Mouse (Mus musculus): ENCODE results near the gene Rassf4. TPM values are rescaled to one million over a fixed set of nuclear protein-coding genes. Genes with fewer than 3 reads are reported as not detected.

Rassf4 gene
- total and polyA plus RNA-seq, 2 experiments, result 2.2 to 3.1 TPM

DNA sequence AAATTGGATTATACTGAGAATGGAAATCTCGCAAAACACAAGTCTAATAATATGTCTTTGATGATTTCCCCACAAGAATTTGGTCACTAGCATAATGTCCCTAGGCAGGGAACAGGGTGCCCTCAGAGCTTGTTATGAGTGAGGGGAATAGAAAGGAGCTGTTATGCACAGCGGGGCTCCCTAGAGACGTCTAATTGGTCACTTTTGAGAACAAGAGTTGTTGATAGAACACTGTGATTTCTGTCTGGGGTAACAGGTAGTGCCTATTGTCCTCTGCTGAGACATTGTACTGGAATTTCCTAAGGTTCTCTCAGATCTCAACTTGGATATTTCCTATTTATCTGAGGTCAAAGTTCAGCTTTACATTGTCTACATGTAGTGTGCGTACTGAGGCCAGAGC is 89.7 kb downstream of the Rassf4 start, which contains the start of gene Olfr215:
Gene Olfr215, minus strand, starts transcription at position 101 of the 400 bp plus-strand sequence.
- 78% methylated on average over 4 of the region's 4 CpGs for WGBS
- no peaks in the 10 kb centered on the region for H3K4me1 ChIP-seq (ENCODE audit: control insufficient read depth, insufficient read depth, low read length)
- no peak for TF ChIP-seq CTCF (IDR thresholded peaks at IDR 0.05; ENCODE audit: low read depth, low read length)
- no peak for TF ChIP-seq POLR2A (IDR thresholded peaks at IDR 0.05; ENCODE audit: extremely low read depth, insufficient read depth, low read length)
- no peak within 1 kb of the TSS for H3K4me3 ChIP-seq (ENCODE audit: insufficient read depth, low read depth, low read length)
- no peak within 1 kb of the TSS for H3K27ac ChIP-seq (replicated peaks; ENCODE audit: insufficient read depth, low read depth, low read length)
- no peak for DNase-seq (ENCODE audit: extremely low read depth, low read depth, low spot score)
- H3K36me3 ChIP-seq (ENCODE audit: control insufficient read depth, insufficient read depth, low read length), result no peaks in the 10 kb centered on the region
- H3K79me2 ChIP-seq (ENCODE audit: control insufficient read depth, insufficient read depth, low read length), result no peaks in the 10 kb centered on the region
- no peaks in the 10 kb centered on the region for H3K27me3 ChIP-seq (ENCODE audit: control insufficient read depth, insufficient read depth, low read length)
- H3K9ac ChIP-seq (ENCODE audit: low read depth, low read length), result no peak within 1 kb of the TSS

Other genes starting within 250 kb of the Rassf4 start
- gene Alox5, start 212.8 kb downstream of the Rassf4 start, total RNA-seq (2014; rRNA removed), result under 0.01 and 0.09 TPM in 2 replicates
- 0.07 TPM in 1 of 2 replicates, not detected in the other for gene Alox5, start 212.8 kb downstream of the Rassf4 start, polyA plus RNA-seq (2012; rRNA removed)
- gene Olfr211, start 184.9 kb downstream of the Rassf4 start, total RNA-seq (2014; rRNA removed), result not detected in 2 replicates
- gene Olfr211, start 184.9 kb downstream of the Rassf4 start, polyA plus RNA-seq (2012; rRNA removed), result not detected in 2 replicates
- not detected in 2 replicates for gene Olfr212, start 167.4 kb downstream of the Rassf4 start, total RNA-seq (2014; rRNA removed)
- gene Olfr212, start 167.4 kb downstream of the Rassf4 start, polyA plus RNA-seq (2012; rRNA removed), result not detected in 2 replicates
- gene Olfr213, start 135.5 kb downstream of the Rassf4 start, total RNA-seq (2014; rRNA removed), result not detected in 2 replicates
- not detected in 2 replicates for gene Olfr213, start 135.5 kb downstream of the Rassf4 start, polyA plus RNA-seq (2012; rRNA removed)
- not detected in 2 replicates for gene Gm5580, start 122.8 kb downstream of the Rassf4 start, total RNA-seq (2014; rRNA removed)
- gene Gm5580, start 122.8 kb downstream of the Rassf4 start, polyA plus RNA-seq (2012; rRNA removed), result not detected in 2 replicates
- gene Olfr214, start 119.7 kb downstream of the Rassf4 start, total RNA-seq (2014; rRNA removed), result not detected in 2 replicates
- not detected in 2 replicates for gene Olfr214, start 119.7 kb downstream of the Rassf4 start, polyA plus RNA-seq (2012; rRNA removed)
- not detected in 2 replicates for gene Olfr215, start 89.8 kb downstream of the Rassf4 start, total RNA-seq (2014; rRNA removed)
- not detected in 2 replicates for gene Olfr215, start 89.8 kb downstream of the Rassf4 start, polyA plus RNA-seq (2012; rRNA removed)
- gene Zfp422, start 45.0 kb downstream of the Rassf4 start, total RNA-seq (2014; rRNA removed), result 5.6 and 7.0 TPM in 2 replicates
- 6.6 and 7.0 TPM in 2 replicates for gene Zfp422, start 45.0 kb downstream of the Rassf4 start, polyA plus RNA-seq (2012; rRNA removed)
- gene Depp1, start 23.3 kb downstream of the Rassf4 start, total RNA-seq (2014; rRNA removed), result 125 and 199 TPM in 2 replicates
- gene Depp1, start 23.3 kb downstream of the Rassf4 start, polyA plus RNA-seq (2012; rRNA removed), result 210 and 244 TPM in 2 replicates
- 0.09 and 0.13 TPM in 2 replicates for gene Tmem72, start 43.0 kb upstream of the Rassf4 start, total RNA-seq (2014; rRNA removed)
- gene Tmem72, start 43.0 kb upstream of the Rassf4 start, polyA plus RNA-seq (2012; rRNA removed), result under 0.01 TPM in 1 of 2 replicates, not detected in the other

All from liver, adult 2 months (tissue).